Mouse (Mus musculus) midbrain, embryonic 13.5 days (tissue): Measurements from ENCODE around the gene Trmt44. TPM values are rescaled to one million over a fixed set of nuclear protein-coding genes. Genes with fewer than 3 reads are reported as not detected.

Experiments used
- ATAC-seq: fragments of 200-750 bp; cut with Nextera tagmentation; 2 replicates; pipeline ENCODE4 v1.8.0; 2017; ENCODE audit warnings: mild to moderate bottlenecking, moderate TSS enrichment, moderate library complexity
- H3K27ac ChIP-seq: fragments of 300-500 bp; sonication (generic); 2 replicates; pipeline ENCODE4 v1.5.1; 2015; ENCODE audit warnings: inconsistent platforms, mild to moderate bottlenecking, moderate library complexity
- H3K27me3 ChIP-seq: fragments of 300-500 bp; sonication (generic); 2 replicates; pipeline ENCODE4 v1.6.1; 2015; ENCODE audit warnings: mild to moderate bottlenecking, inconsistent platforms
- H3K36me3 ChIP-seq: fragments of 300-500 bp; sonication (generic); 2 replicates; pipeline ENCODE4 v1.6.1; 2015; ENCODE audit warnings: mild to moderate bottlenecking, inconsistent platforms
- H3K4me1 ChIP-seq: fragments of 300-500 bp; sonication (generic); replicated peaks from 2 replicates; pipeline ENCODE4 v1.6.1; 2015; ENCODE audit warnings: inconsistent platforms
- H3K4me2 ChIP-seq: fragments of 300-500 bp; sonication (generic); replicated peaks from 2 replicates; pipeline ENCODE4 v1.6.1; 2015; ENCODE audit warnings: moderate library complexity, mild to moderate bottlenecking, inconsistent platforms
- H3K4me3 ChIP-seq: fragments of 300-500 bp; sonication (generic); replicated peaks from 2 replicates; pipeline ENCODE4 v1.5.1; 2015; ENCODE audit warnings: mild to moderate bottlenecking, inconsistent platforms
- H3K9ac ChIP-seq: fragments of 300-500 bp; sonication (generic); replicated peaks from 2 replicates; pipeline ENCODE4 v1.6.1; 2015; ENCODE audit warnings: mild to moderate bottlenecking, inconsistent platforms
- H3K9me3 ChIP-seq: fragments of 300-500 bp; sonication (generic); 2 replicates; pipeline ENCODE4 v1.6.1; 2016; ENCODE audit warnings: mild to moderate bottlenecking, inconsistent platforms
- WGBS: fragments of 180-500 bp; shearing (Covaris S2); methylation state at CpG from one replicate; pipeline ENCODE4 v1.1.7; 2015; 5-methylcytosine and 5-hydroxymethylcytosine counted together
- polyA plus RNA-seq: library from polyadenylated mRNA; unstranded; fragments of >200 nt; fragmentation: Nextera tagmentation; extraction: Ambion mirVana; gene quantifications from 2 replicates; pipeline ENCODE4 v1.2.1, GENCODE M21; 2015

Gene Trmt44
- 7.0 and 7.2 TPM in 2 replicates for polyA plus RNA-seq

DNA sequence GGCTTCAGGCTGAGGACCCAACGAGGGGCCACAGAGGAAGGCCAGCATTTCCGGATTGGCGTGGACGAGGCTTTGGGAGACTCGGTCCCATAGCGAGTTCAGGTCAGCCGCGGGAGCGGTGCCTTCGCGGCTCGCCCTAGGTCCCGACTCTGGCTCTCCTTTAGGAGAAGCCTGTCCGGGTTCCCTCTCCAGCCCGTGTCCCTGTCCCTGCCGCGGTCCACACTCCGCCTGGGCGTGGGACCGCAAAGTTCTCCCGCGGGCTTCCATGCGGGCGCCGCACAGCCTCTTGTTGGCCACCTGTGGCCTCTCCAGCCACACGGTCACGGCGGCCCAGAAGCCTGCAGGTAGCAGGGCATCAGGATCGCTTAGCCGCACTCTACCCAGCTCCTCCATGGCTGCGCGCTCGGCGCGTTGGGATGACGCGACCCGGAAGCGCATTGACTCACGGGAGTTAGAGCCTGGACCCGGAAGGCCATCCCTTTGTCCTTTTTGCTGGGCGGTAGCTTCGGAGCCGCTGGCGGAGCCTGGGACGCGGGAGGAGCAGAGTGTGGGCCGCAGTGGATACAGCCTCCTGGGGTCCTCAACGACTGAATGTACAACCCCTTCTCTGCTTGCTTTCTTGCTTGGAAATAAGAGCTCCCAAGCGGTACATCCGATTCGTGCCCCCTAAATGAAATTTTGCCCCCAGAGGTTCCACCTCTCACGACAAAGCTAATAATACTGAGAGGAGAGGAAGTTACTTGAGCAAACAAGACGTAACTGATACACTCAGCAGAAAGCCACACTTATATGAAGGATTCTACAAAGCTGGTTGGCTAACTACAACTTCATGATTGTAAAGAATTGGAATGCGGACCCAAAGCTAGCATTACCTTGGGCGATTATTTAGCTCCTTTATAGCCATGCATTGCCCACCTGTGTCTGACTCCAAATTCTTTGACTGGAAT lies at the start of gene Trmt44:
Gene Trmt44, minus strand, starts transcription at position 418 of the 947 bp plus-strand sequence.
- H3K9me3 ChIP-seq = no peaks in the 10 kb centered on the region
- peaks cover 15% of the 10 kb centered on the region for H3K4me1 ChIP-seq
- peaks cover 31% of the 10 kb centered on the region for H3K36me3 ChIP-seq
- peak within 1 kb of the TSS; percentile 98 for H3K4me2 ChIP-seq
- H3K9ac ChIP-seq = peak within 1 kb of the TSS; percentile 82
- 4% methylated on average over 56 of the region's 56 CpGs for WGBS
- H3K27me3 ChIP-seq = peaks cover 16% of the 10 kb centered on the region
- peak; percentile 98 for ATAC-seq
- H3K27ac ChIP-seq = peak within 1 kb of the TSS; percentile 88
- peak within 1 kb of the TSS; percentile 94 for H3K4me3 ChIP-seq

DNA sequence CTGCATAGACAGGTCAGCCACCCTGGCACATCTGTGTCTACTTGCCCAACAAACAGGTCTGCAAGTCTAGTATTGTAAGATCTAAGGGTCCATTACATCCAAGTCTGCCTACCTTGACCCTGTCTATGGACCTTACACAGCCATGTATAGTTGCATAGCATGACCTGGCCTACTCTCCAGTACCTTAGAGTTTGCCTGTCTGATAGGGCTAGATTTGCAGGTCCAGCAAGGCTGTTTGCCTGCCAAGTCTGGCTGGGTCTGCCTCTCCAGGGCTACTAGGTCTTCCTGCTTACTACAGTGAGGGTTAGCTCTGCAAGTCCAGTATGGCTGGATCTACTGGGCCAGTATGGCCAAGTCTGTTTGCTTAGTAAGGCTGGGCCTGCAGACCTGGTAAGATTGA lies 49.0 kb upstream of the Trmt44 start:
- H3K27ac ChIP-seq = no peak overlapping the region
- H3K4me1 ChIP-seq = peaks cover 4% of the 10 kb centered on the region; the same call in 1 of the 2 replicates
- no peak overlapping the region for H3K4me2 ChIP-seq
- no peaks in the 10 kb centered on the region for H3K36me3 ChIP-seq
- H3K9ac ChIP-seq = no peak overlapping the region
- H3K27me3 ChIP-seq = no peaks in the 10 kb centered on the region
- no peaks in the 10 kb centered on the region for H3K9me3 ChIP-seq
- no peak for ATAC-seq
- H3K4me3 ChIP-seq = no peak overlapping the region

DNA sequence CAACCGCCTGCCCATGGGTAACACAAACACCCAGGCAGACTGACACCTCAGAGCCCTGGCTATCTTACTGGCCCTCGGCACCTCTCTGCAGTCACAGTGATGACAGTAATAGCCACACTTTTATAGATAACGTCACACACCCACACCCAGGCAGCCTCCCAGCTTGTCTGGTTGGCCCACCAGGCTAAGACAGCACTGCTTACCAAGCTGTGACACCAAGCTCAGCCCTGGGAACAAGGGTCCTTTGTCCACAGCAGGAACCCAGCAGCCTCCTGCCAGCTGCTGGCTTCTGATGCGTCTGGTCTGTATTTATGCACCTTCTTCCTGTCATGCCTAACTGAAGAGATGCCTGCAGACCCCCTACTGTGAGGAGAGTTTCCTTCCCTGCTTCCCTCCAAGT lies 46.2 kb upstream of the Trmt44 start:
- Histone ChIP-seq H3K9ac (no peak overlapping the region), H3K9me3 (no peaks in the 10 kb centered on the region), H3K4me2 (no peak overlapping the region), H3K27me3 (no peaks in the 10 kb centered on the region), H3K36me3 (no peaks in the 10 kb centered on the region), H3K4me1 (peaks cover 8% of the 10 kb centered on the region; the same call in 1 of the 2 replicates), H3K4me3 (no peak overlapping the region), H3K27ac (no peak overlapping the region)
- ATAC-seq = no peak
- WGBS = 48% methylated on average over 4 of the region's 4 CpGs

DNA sequence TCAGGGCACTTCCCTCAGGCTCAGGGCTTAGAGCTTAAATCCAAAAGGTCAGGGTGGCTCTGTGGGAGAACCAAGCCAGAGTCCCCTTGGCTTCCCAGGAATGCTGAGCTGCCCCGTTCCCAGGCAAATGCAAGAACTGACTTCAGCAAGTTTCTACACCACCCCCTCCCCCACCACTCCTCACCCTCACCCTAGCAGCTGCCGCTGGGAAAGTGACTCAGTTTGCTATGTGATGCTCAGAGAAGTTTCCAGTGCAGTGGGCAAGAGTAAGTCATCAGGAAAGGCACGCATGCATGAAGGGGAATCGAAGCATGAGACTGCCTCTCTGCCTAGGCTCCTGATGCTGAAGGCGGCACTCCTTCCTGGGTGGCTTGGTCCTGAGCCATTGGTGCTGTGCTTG lies 42.1 kb upstream of the Trmt44 start:
- Histone ChIP-seq H3K36me3 (peaks cover 11% of the 10 kb centered on the region; the same call in 1 of the 2 replicates), H3K9ac (no peak overlapping the region), H3K27ac (no peak overlapping the region), H3K9me3 (no peaks in the 10 kb centered on the region), H3K4me1 (peaks cover 8% of the 10 kb centered on the region; the same call in 1 of the 2 replicates), H3K4me2 (no peak overlapping the region), H3K4me3 (no peak overlapping the region), H3K27me3 (no peaks in the 10 kb centered on the region)
- 47% methylated on average over 5 of the region's 5 CpGs for WGBS
- ATAC-seq = no peak

DNA sequence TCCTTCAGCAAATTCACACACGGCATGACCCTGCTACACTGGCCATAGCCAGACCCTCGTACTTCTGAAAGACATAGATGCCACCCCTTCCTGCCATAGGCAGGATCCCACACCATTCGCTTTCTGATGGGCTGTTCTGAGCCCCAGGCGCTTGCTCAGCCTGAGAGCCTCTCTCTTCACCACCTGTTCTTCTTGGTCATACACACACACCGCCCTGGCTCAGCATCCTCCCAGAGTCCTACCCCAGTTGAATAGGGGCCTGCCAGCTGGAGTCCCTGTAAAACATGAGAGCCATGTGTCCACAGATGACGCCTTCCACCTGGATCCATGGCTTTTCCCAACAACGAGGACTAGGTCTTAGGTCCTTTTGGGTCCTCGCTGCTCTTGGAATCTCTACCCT lies 37.9 kb upstream of the Trmt44 start:
- Histone ChIP-seq H3K36me3 (peaks cover 17% of the 10 kb centered on the region), H3K9ac (no peak overlapping the region), H3K4me1 (peaks cover 23% of the 10 kb centered on the region), H3K27ac (no peak overlapping the region), H3K4me3 (no peak overlapping the region), H3K9me3 (no peaks in the 10 kb centered on the region), H3K4me2 (no peak overlapping the region), H3K27me3 (no peaks in the 10 kb centered on the region)
- whole genome bisulfite sequencing = 90% methylated on average over 8 of the region's 8 CpGs
- no peak for ATAC-seq

DNA sequence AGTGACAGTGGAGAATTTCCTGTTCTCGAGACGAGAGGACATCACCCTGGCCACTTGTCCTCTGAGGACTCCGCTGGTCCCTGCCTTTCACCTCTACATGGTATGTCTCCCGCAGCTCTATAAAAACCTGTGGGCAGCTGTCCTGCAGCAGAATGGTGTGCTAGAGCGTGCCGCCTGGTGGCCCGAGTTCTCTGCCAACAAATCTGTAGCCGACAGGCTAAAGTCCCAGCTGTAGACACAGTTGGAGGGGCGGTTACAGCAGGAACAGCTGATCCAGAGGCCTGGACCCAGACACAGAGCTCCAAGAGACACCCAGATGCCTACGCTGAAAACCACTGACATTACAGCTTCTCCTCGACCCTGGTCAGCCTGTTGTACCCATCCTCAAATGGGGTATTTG lies 37.0 kb upstream of the Trmt44 start:
- Histone ChIP-seq H3K4me3 (no peak overlapping the region), H3K9ac (no peak overlapping the region)
- WGBS = 90% methylated on average over 11 of the region's 11 CpGs

DNA sequence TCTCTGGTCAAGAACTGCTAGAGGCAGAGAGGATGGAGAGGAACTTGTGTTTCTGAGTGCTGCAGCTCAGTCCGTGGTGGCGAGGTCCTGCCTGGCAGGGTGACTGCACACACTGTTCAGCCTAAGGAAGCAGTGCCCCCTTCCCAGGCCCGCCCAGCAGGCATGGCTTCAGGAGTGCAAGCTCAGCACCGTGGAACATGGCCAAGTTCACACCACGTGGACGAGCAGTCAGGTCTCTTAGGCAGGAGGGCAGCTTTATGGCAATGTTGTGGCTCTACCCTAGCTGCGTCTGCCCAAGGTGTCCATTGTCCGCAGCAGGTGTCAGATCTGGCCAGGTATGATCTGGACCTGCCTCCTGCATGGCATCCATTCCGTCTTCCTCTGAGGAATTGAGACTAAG lies 36.3 kb upstream of the Trmt44 start:
- peaks cover 17% of the 10 kb centered on the region for H3K36me3 ChIP-seq
- no peak overlapping the region for H3K27ac ChIP-seq
- WGBS = 87% methylated on average over 9 of the region's 9 CpGs
- ATAC-seq = no peak
- no peak overlapping the region for H3K9ac ChIP-seq
- H3K4me2 ChIP-seq = no peak overlapping the region
- H3K9me3 ChIP-seq = no peaks in the 10 kb centered on the region
- no peak overlapping the region for H3K4me3 ChIP-seq
- no peaks in the 10 kb centered on the region for H3K27me3 ChIP-seq
- H3K4me1 ChIP-seq = peaks cover 20% of the 10 kb centered on the region

More for the DNA sequence above, 37.0 kb upstream of the Trmt44 start:
- Histone ChIP-seq H3K36me3 (peaks cover 17% of the 10 kb centered on the region), H3K4me1 (peaks cover 20% of the 10 kb centered on the region), H3K27me3 (no peaks in the 10 kb centered on the region), H3K27ac (no peak overlapping the region), H3K9me3 (no peaks in the 10 kb centered on the region), H3K4me2 (no peak overlapping the region)
- no peak for ATAC-seq

DNA sequence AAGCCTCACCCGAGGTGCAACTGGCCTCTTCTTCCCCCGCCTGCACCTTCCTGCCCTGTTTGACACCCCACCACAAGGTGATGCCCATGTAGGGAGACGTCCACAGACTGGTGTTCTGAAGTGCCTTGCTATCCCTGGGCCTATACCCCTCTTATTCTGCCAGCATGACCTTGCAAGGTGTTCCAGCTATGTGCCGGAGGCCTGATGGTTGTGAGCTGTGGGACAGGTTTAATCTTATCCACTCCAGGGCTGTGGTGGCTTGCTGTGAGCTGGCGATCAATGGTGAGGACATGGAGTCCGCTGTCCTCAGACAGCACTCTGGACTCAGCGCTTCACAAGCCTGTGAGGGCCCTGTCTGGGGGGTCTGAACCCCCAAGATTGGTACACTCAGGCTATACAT lies 35.5 kb upstream of the Trmt44 start:
- H3K9me3 ChIP-seq = no peaks in the 10 kb centered on the region
- H3K4me1 ChIP-seq = peaks cover 20% of the 10 kb centered on the region
- H3K36me3 ChIP-seq = peaks cover 24% of the 10 kb centered on the region
- no peaks in the 10 kb centered on the region for H3K27me3 ChIP-seq
- no peak for ATAC-seq
- no peak overlapping the region for H3K9ac ChIP-seq
- WGBS = 92% methylated on average over 7 of the region's 7 CpGs
- no peak overlapping the region for H3K4me2 ChIP-seq
- no peak overlapping the region for H3K27ac ChIP-seq
- no peak overlapping the region for H3K4me3 ChIP-seq

DNA sequence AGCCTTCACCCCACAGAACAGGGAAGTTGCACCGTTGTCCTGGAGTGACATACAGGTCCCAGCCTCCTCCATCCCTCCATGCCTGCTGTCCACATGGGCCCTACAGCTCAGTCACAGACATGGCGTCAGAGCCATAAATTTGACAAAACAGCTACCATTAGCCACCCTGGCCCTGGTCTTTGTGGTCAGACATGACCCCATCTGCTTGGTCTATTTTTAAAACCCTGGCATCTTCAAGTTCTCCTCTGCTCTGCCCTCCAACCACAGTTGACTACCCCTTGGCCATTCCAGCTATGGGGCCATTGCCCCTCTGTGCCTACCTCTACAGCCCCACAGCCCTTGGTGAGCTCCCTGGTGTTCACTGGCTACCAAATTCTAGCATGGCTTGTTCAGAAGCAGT lies 35.1 kb upstream of the Trmt44 start:
- Histone ChIP-seq H3K27me3 (no peaks in the 10 kb centered on the region), H3K9me3 (no peaks in the 10 kb centered on the region), H3K27ac (no peak overlapping the region), H3K9ac (no peak overlapping the region), H3K36me3 (peaks cover 28% of the 10 kb centered on the region), H3K4me1 (peaks cover 20% of the 10 kb centered on the region), H3K4me3 (no peak overlapping the region), H3K4me2 (no peak overlapping the region)
- peak; percentile 12; the same call in 1 of the 2 replicates for ATAC-seq
- 87% methylated on average over 2 of the region's 2 CpGs for WGBS

DNA sequence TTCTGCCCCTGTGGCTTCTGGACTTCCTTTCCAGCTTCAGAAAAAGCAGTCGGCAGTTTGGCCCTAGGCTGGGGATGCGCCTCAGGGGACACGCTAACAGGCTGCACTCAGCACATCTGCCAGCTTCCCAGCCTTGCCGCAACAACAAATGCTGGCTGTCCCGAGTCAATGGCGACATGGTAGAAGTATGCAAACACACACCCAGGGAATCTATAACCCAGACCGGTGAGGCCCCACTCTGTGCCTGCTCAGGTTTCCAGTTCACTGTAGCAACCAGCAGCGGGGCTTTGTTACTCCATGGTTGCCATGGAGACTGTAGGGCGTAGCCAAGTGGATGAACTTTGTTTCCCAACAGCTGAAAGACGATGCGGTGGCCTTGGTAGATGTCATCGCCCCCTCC lies 34.5 kb upstream of the Trmt44 start:
- H3K27ac ChIP-seq = 0 out of 2 replicates have a peak overlapping the region, but pooled peaks have one; percentile 10
- WGBS = 3% methylated on average over 12 of the region's 12 CpGs
- peak; percentile 73 for ATAC-seq

DNA sequence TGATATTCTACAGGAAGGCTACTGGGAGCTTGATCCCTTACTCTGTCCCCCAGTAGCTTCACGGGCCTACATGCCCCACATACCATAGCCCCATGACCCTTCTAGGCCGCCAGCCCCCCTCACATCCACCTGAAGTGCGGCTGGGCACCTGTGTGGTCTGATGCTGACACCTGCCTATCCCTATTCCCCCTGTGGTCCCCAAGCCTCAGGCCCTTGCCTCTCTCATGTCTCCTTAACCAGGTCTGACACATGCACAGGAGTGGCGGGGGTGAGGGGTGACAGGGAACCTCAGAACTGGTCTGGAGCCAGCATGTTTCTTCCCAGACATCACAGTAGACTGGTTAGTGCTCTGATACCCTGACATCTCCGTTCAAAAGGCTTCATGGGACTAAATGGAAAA lies 33.7 kb upstream of the Trmt44 start:
- H3K9ac ChIP-seq = no peak overlapping the region
- H3K27me3 ChIP-seq = no peaks in the 10 kb centered on the region
- H3K4me2 ChIP-seq = no peak overlapping the region
- no peak overlapping the region for H3K4me3 ChIP-seq
- WGBS = 81% methylated on average over 5 of the region's 5 CpGs
- no peak overlapping the region for H3K27ac ChIP-seq
- no peaks in the 10 kb centered on the region for H3K9me3 ChIP-seq
- ATAC-seq = no peak
- peaks cover 20% of the 10 kb centered on the region for H3K4me1 ChIP-seq
- peaks cover 32% of the 10 kb centered on the region for H3K36me3 ChIP-seq

More for the DNA sequence above, 34.5 kb upstream of the Trmt44 start:
- Histone ChIP-seq H3K36me3 (peaks cover 31% of the 10 kb centered on the region), H3K27me3 (no peaks in the 10 kb centered on the region), H3K4me3 (no peak overlapping the region), H3K9me3 (no peaks in the 10 kb centered on the region), H3K4me2 (no peak overlapping the region; the same call in 1 of the 2 replicates), H3K4me1 (peaks cover 20% of the 10 kb centered on the region), H3K9ac (0 out of 2 replicates have a peak overlapping the region, but pooled peaks have one; percentile 11)

DNA sequence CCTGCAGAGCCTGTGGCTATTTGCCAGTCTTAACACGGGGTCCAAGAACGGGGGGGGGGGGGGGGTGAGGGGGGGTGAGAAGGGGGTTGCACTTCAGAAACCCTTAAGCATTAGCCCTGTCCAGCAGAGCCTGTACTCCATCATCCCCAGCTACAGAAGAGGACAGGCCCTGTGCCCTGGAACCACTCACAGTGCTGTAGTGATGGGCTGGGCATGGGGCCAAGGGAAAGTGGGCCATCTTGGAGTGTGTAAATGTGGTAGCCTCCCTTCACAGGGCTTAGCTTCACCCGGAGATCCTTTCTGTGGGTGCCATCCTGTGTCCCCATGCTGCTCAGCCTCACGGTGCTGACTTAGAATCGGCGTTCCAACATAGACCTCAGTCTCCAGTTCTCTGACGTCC lies 32.9 kb upstream of the Trmt44 start:
- H3K4me2 ChIP-seq = no peak overlapping the region
- no peak for ATAC-seq
- peaks cover 37% of the 10 kb centered on the region for H3K36me3 ChIP-seq
- H3K4me1 ChIP-seq = peaks cover 20% of the 10 kb centered on the region
- 73% methylated on average over 7 of the region's 7 CpGs for WGBS
- no peaks in the 10 kb centered on the region for H3K27me3 ChIP-seq
- no peak overlapping the region for H3K27ac ChIP-seq
- no peak overlapping the region for H3K9ac ChIP-seq
- no peak overlapping the region for H3K4me3 ChIP-seq
- no peaks in the 10 kb centered on the region for H3K9me3 ChIP-seq
